ENCODE assay signal across 8 mouse cellular contexts in the genomic region with DNA sequence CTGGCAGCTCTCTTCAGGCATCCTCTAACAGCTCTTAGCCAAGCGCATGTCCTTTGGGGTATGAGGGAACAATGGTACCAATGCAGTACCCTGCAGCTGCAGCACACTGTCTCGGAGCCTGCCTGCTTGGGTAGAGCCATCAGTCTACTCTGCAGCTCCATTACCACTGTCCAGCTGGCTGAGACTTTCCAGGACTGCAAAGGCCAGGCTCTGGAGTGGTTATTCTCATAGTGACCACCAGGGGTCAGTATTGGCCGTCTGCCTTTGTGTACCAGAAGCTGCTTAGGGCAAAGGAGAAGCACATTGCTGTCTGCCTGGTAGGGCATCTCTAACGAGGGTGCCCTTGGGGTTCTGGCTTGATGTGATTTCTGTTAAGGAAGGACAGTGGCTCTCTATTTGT. TPM values are rescaled to one million over a fixed set of nuclear protein-coding genes. Genes with fewer than 3 reads are reported as not detected.
DNase-seq lines count a peak whose midpoint lies in the region; ATAC-seq and TF ChIP-seq lines count a peak whose summit lies in the region.

No protein-coding gene starts in this region.

- no peak for TF ChIP-seq POLR2A in spleen, adult 2 months (IDR thresholded peaks at IDR 0.05; ENCODE audit: low read depth, low read length)

- H3K9me3 ChIP-seq in embryonic facial prominence, embryonic 10.5 days: no peaks in the 10 kb centered on the region
- H3K9me3 ChIP-seq in kidney, embryonic 14.5 days (ENCODE audit: control insufficient read depth, low read length): no peaks in the 10 kb centered on the region
- no peaks in the 10 kb centered on the region for H3K9me3 ChIP-seq in limb, embryonic 13.5 days
- H3K9me3 ChIP-seq in midbrain, embryonic 16.5 days (replicated peaks; ENCODE audit: control insufficient read depth, low read length, poor library complexity, severe bottlenecking): no peaks in the 10 kb centered on the region

- ATAC-seq in kidney, embryonic 14.5 days (ENCODE audit: low FRiP score, low TSS enrichment): peak; percentile 76
- ATAC-seq in limb, embryonic 13.5 days (ENCODE audit: low FRiP score, low read depth): peak; percentile 19; the same call in 1 of the 2 replicates
- ATAC-seq in midbrain, embryonic 16.5 days: peak; percentile 62

- peaks cover 7% of the 10 kb centered on the region for H3K27me3 ChIP-seq in embryonic facial prominence, embryonic 10.5 days (replicated peaks; ENCODE audit: low read depth, poor library complexity, severe bottlenecking)
- H3K27me3 ChIP-seq in kidney, embryonic 14.5 days (ENCODE audit: control insufficient read depth, insufficient read depth, low read length): no peaks in the 10 kb centered on the region
- H3K27me3 ChIP-seq in limb, embryonic 13.5 days: no peaks in the 10 kb centered on the region
- H3K27me3 ChIP-seq in midbrain, embryonic 16.5 days (ENCODE audit: control insufficient read depth, insufficient read depth, low read depth, low read length): no peaks in the 10 kb centered on the region
- H3K27me3 ChIP-seq in spleen, adult 2 months (ENCODE audit: control insufficient read depth, insufficient read depth, low read length): no peaks in the 10 kb centered on the region

- no peak overlapping the region for H3K4me3 ChIP-seq in embryonic facial prominence, embryonic 10.5 days
- no peak overlapping the region for H3K4me3 ChIP-seq in kidney, embryonic 14.5 days (ENCODE audit: low read length)
- H3K4me3 ChIP-seq in limb, embryonic 13.5 days: no peak overlapping the region
- no peak overlapping the region for H3K4me3 ChIP-seq in midbrain, embryonic 16.5 days (ENCODE audit: low read depth, low read length)
- H3K4me3 ChIP-seq in spleen, adult 2 months (ENCODE audit: extremely low read depth, insufficient read depth, insufficient read length): no peak overlapping the region

- peak; percentile 83; the same call in 1 of the 2 replicates for TF ChIP-seq CTCF in spleen, adult 2 months (IDR thresholded peaks at IDR 0.05; ENCODE audit: extremely low read depth, insufficient read depth, insufficient read length, insufficient replicate concordance)

- peak; percentile 90 for DNase-seq in 416B (ENCODE audit: low read depth)
- peak; percentile 85 for DNase-seq in adrenal gland, postnatal 14 days
- DNase-seq in embryonic facial prominence, embryonic 10.5 days (ENCODE audit: low spot score): peak; percentile 78
- DNase-seq in heart, adult 8-10 months (ENCODE audit: low spot score): peak; percentile 77
- DNase-seq in spleen, adult 2 months (ENCODE audit: low read depth in 1 of 2, low spot score in 2 of 2): peak in 1 of 2 experiments; percentile 56

- 21% methylated on average over 4 of the region's 4 CpGs for WGBS in embryonic facial prominence, embryonic 10.5 days
- 21% methylated on average over 4 of the region's 4 CpGs for WGBS in kidney, embryonic 14.5 days
- WGBS in limb, embryonic 13.5 days: 24% methylated on average over 4 of the region's 4 CpGs
- WGBS in midbrain, embryonic 16.5 days: 22% methylated on average over 4 of the region's 4 CpGs
- WGBS in spleen, adult 2 months: 25% methylated on average over 4 of the region's 4 CpGs

- no peak overlapping the region for H3K4me2 ChIP-seq in kidney, embryonic 14.5 days (replicated peaks; ENCODE audit: low read depth, low read length)
- H3K4me2 ChIP-seq in limb, embryonic 13.5 days (replicated peaks): no peak overlapping the region
- H3K4me2 ChIP-seq in midbrain, embryonic 16.5 days (ENCODE audit: low read length): no peak overlapping the region

- H3K4me1 ChIP-seq in embryonic facial prominence, embryonic 10.5 days: peaks cover 7% of the 10 kb centered on the region; the same call in 1 of the 2 replicates
- H3K4me1 ChIP-seq in kidney, embryonic 14.5 days (ENCODE audit: control insufficient read depth, insufficient read depth, low read length): peaks cover 9% of the 10 kb centered on the region; the same call in 1 of the 2 replicates
- peaks cover 5% of the 10 kb centered on the region; the same call in 1 of the 2 replicates for H3K4me1 ChIP-seq in limb, embryonic 13.5 days
- no peaks in the 10 kb centered on the region; the same call in 1 of the 2 replicates for H3K4me1 ChIP-seq in midbrain, embryonic 16.5 days (ENCODE audit: control insufficient read depth, insufficient read depth, low read length)
- peaks cover 10% of the 10 kb centered on the region; the same call in 1 of the 2 replicates for H3K4me1 ChIP-seq in spleen, adult 2 months (ENCODE audit: control insufficient read depth, insufficient read depth, insufficient read length)

- H3K27ac ChIP-seq in embryonic facial prominence, embryonic 10.5 days (replicated peaks): no peak overlapping the region
- H3K27ac ChIP-seq in kidney, embryonic 14.5 days (ENCODE audit: low read depth, low read length): no peak overlapping the region
- H3K27ac ChIP-seq in limb, embryonic 13.5 days: no peak overlapping the region
- no peak overlapping the region for H3K27ac ChIP-seq in midbrain, embryonic 16.5 days (ENCODE audit: low read length)
- no peak overlapping the region for H3K27ac ChIP-seq in spleen, adult 2 months (ENCODE audit: insufficient read depth, low read length)

- no peaks in the 10 kb centered on the region for H3K36me3 ChIP-seq in embryonic facial prominence, embryonic 10.5 days (replicated peaks)
- H3K36me3 ChIP-seq in kidney, embryonic 14.5 days (ENCODE audit: control insufficient read depth, insufficient read depth, low read length): no peaks in the 10 kb centered on the region
- H3K36me3 ChIP-seq in limb, embryonic 13.5 days: no peaks in the 10 kb centered on the region
- no peaks in the 10 kb centered on the region for H3K36me3 ChIP-seq in midbrain, embryonic 16.5 days (ENCODE audit: control insufficient read depth, insufficient read depth, low read length)
- H3K36me3 ChIP-seq in spleen, adult 2 months (ENCODE audit: control insufficient read depth, insufficient read depth, low read length): no peaks in the 10 kb centered on the region

- H3K9ac ChIP-seq in kidney, embryonic 14.5 days (ENCODE audit: low read depth, low read length): no peak overlapping the region
- H3K9ac ChIP-seq in limb, embryonic 13.5 days: no peak overlapping the region
- no peak overlapping the region; the same call in 1 of the 2 replicates for H3K9ac ChIP-seq in midbrain, embryonic 16.5 days (ENCODE audit: low read depth, low read length)

RNA-seq across cellular contexts. Expression of a gene that starts 24.5 kb away (rescaled TPM):
- total RNA-seq in adrenal gland, postnatal 14 days (2021): 35.5 and 54.3 TPM in 2 replicates
- 32.9 and 38.2 TPM in 2 replicates for polyA plus RNA-seq in embryonic facial prominence, embryonic 10.5 days (2016; fragmentation: Nextera tagmentation; extraction: Ambion mirVana)
- total RNA-seq in heart, adult 8-10 months (2022): 10 to 100 TPM; 41.3 to 63.6 (median 51.8) TPM
- 15.5 and 31.3 TPM in 2 replicates for polyA plus RNA-seq in kidney, embryonic 14.5 days (2014; fragmentation: Nextera tagmentation; extraction: Ambion mirVana)
- polyA plus RNA-seq in limb, embryonic 13.5 days (2015; fragmentation: Nextera tagmentation; extraction: Ambion mirVana): 7.9 and 8.7 TPM in 2 replicates
- 147 and 153 TPM in 2 replicates for polyA plus RNA-seq in midbrain, embryonic 16.5 days (2015; fragmentation: Nextera tagmentation; extraction: Ambion mirVana)
- 32.0 and 37.1 TPM in 2 replicates for polyA plus RNA-seq in spleen, adult 2 months (2012; rRNA removed)

RNA-seq across cellular contexts. Expression of a gene that starts 26.6 kb away (rescaled TPM):
- 0.26 and 1.6 TPM in 2 replicates for total RNA-seq in adrenal gland, postnatal 14 days (2021)
- 0.30 and 0.51 TPM in 2 replicates for polyA plus RNA-seq in embryonic facial prominence, embryonic 10.5 days (2016; fragmentation: Nextera tagmentation; extraction: Ambion mirVana)
- under 1 TPM in 1 of 4 experiments, not detected in 3; 0.57 TPM for total RNA-seq in heart, adult 8-10 months (2022)
- not detected in 2 replicates for polyA plus RNA-seq in kidney, embryonic 14.5 days (2014; fragmentation: Nextera tagmentation; extraction: Ambion mirVana)
- 0.10 and 0.13 TPM in 2 replicates for polyA plus RNA-seq in limb, embryonic 13.5 days (2015; fragmentation: Nextera tagmentation; extraction: Ambion mirVana)
- 0.62 TPM in 1 of 2 replicates, not detected in the other for polyA plus RNA-seq in midbrain, embryonic 16.5 days (2015; fragmentation: Nextera tagmentation; extraction: Ambion mirVana)
- polyA plus RNA-seq in spleen, adult 2 months (2012; rRNA removed): 36.0 and 43.2 TPM in 2 replicates

RNA-seq across cellular contexts. Expression of a gene that starts 32.1 kb away (rescaled TPM):
- 8.1 and 10.1 TPM in 2 replicates for total RNA-seq in adrenal gland, postnatal 14 days (2021)
- polyA plus RNA-seq in embryonic facial prominence, embryonic 10.5 days (2016; fragmentation: Nextera tagmentation; extraction: Ambion mirVana): 23.0 and 24.1 TPM in 2 replicates
- total RNA-seq in heart, adult 8-10 months (2022): 1 to 10 TPM; 3.0 to 5.7 (median 4.4) TPM
- polyA plus RNA-seq in kidney, embryonic 14.5 days (2014; fragmentation: Nextera tagmentation; extraction: Ambion mirVana): 24.2 and 29.4 TPM in 2 replicates
- 46.3 and 46.6 TPM in 2 replicates for polyA plus RNA-seq in limb, embryonic 13.5 days (2015; fragmentation: Nextera tagmentation; extraction: Ambion mirVana)
- polyA plus RNA-seq in midbrain, embryonic 16.5 days (2015; fragmentation: Nextera tagmentation; extraction: Ambion mirVana): 3.4 and 3.8 TPM in 2 replicates
- polyA plus RNA-seq in spleen, adult 2 months (2012; rRNA removed): 10.7 and 14.2 TPM in 2 replicates

Comparison
In these comparisons a context has a peak if more than half of its experiments do, and no peak if none do; other contexts are left out.
1. ATAC-seq: peak in every context shown above with its lines; median percentile 76 in kidney, embryonic 14.5 days; 62 in midbrain, embryonic 16.5 days; 19 in limb, embryonic 13.5 days.
2. RNA of a gene that starts 26.6 kb away (polyA plus RNA-seq): 36.0 to 43.2 TPM in spleen, adult 2 months; 0.30 to 0.51 TPM in embryonic facial prominence, embryonic 10.5 days, 0.10 to 0.13 TPM in limb, embryonic 13.5 days, not detected in kidney, embryonic 14.5 days and 0.62 TPM in midbrain, embryonic 16.5 days; every median in the first group is over 10 times any median in the second.